ENCODE assay signal across 7 mouse cellular contexts in the genomic region with DNA sequence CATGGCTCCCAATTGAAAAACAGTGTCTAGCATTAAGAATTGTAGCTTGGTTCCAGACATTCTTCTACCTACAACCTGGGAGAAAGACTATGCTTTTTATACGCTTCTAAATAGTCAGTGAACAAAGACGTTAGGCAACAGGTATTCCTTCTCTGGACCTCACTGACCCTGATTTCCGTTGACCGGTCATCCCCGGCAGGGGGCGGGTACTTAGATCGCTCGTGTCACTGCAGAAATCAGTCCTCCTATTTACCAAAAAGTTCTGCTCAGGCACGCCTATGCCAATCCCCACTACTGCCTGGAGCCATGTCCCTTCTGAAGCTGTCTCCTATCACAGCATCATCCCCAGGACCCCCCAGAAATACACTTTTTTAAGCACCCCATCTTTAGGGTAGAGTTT. TPM values are rescaled to one million over a fixed set of nuclear protein-coding genes. Genes with fewer than 3 reads are reported as not detected.
DNase-seq lines count a peak whose midpoint lies in the region; ATAC-seq and TF ChIP-seq lines count a peak whose summit lies in the region.

Gene Pxdc1, minus strand, starts transcription at position 96 of the 400 bp plus-strand sequence.

- intact Hi-C loops in heart, adult 2 months (cut with DNase I) = loop anchor here (2.0 to 5.0 kb wide), 3 partner anchors 54 to 141 kb away; no protein-coding TSS in a partner anchor

- TF ChIP-seq EP300 in heart, adult 2 months (IDR thresholded peaks at IDR 0.05; ENCODE audit: insufficient read depth, low read depth, low read length) = no peak

- in situ Hi-C loops in ES-E14 (cut with MboI; ENCODE audit: low sequenced_read_pairs in 2 of 2, unreplicated experiment in 2 of 2) = loop anchor here in 1 of 2 experiments (5.0 kb wide), 1 partner anchor 214 kb away; no protein-coding TSS in a partner anchor

- 17% methylated on average over 9 of the region's 9 CpGs for WGBS in heart, adult 2 months
- 16% methylated on average over 9 of the region's 9 CpGs for WGBS in kidney, adult 2 months
- WGBS in liver, embryonic 16.5 days (ENCODE audit: insufficient replicate concordance) = 3% methylated on average over 9 of the region's 9 CpGs
- 24% methylated on average over 9 of the region's 9 CpGs for WGBS in olfactory bulb, adult 2 months

- TF ChIP-seq CTCF in brain, embryonic 14.5 days (IDR thresholded peaks at IDR 0.05; ENCODE audit: borderline replicate concordance, extremely low read depth, insufficient read depth, insufficient read length) = peak; percentile 22; the same call in 1 of the 2 replicates
- TF ChIP-seq CTCF in heart, adult 2 months (IDR thresholded peaks at IDR 0.05) = peak; percentile 65
- TF ChIP-seq CTCF in kidney, adult 2 months (conservative IDR thresholded peaks at IDR 0.05; ENCODE audit: insufficient read depth, insufficient read length, low read depth, low read length) = peak; percentile 32; the same call in 1 of the 2 replicates
- TF ChIP-seq CTCF in olfactory bulb, adult 2 months (IDR thresholded peaks at IDR 0.05; ENCODE audit: insufficient read depth, low read depth, low read length) = no peak

- peak; percentile 42 for ATAC-seq in liver, embryonic 16.5 days (ENCODE audit: low read depth)
- no peak for ATAC-seq in granulocyte monocyte progenitor cell, adult 5-6 weeks (replicated peaks; ENCODE audit: poor library complexity, severe bottlenecking)

- H3K27ac ChIP-seq in ES-E14 (ENCODE audit: insufficient read depth, low read depth, low read length, poor library complexity, severe bottlenecking) = no peak within 1 kb of the TSS
- H3K27ac ChIP-seq in heart, adult 2 months = peak within 1 kb of the TSS; percentile 97
- H3K27ac ChIP-seq in kidney, adult 2 months (ENCODE audit: insufficient read depth, low read depth, low read length) = peak within 1 kb of the TSS; percentile 75
- peak within 1 kb of the TSS; percentile 86 for H3K27ac ChIP-seq in liver, embryonic 16.5 days (ENCODE audit: low read length)
- H3K27ac ChIP-seq in olfactory bulb, adult 2 months (ENCODE audit: insufficient read depth, low read depth, low read length) = no peak within 1 kb of the TSS

- no peak for DNase-seq in ES-E14 (ENCODE audit: low read depth, low spot score)
- peak; percentile 22 for DNase-seq in brain, embryonic 14.5 days (ENCODE audit: low read depth)
- DNase-seq in heart, adult 2 months = peak; percentile 59 to 61
- DNase-seq in kidney, adult 2 months = peak; percentile 58

- H3K79me2 ChIP-seq in heart, adult 2 months (replicated peaks; ENCODE audit: control insufficient read depth, insufficient read depth, low read length) = no peaks in the 10 kb centered on the region

- TF ChIP-seq POLR2A in brain, embryonic 14.5 days (IDR thresholded peaks at IDR 0.05; ENCODE audit: borderline replicate concordance, extremely low read depth, insufficient read depth, insufficient read length, poor library complexity, severe bottlenecking) = no peak
- TF ChIP-seq POLR2A in heart, adult 2 months (IDR thresholded peaks at IDR 0.05; ENCODE audit: insufficient read depth, low read depth, low read length) = no peak
- no peak for TF ChIP-seq POLR2A in kidney, adult 2 months (IDR thresholded peaks at IDR 0.05; ENCODE audit: low read depth, low read length)
- TF ChIP-seq POLR2A in olfactory bulb, adult 2 months (IDR thresholded peaks at IDR 0.05; ENCODE audit: insufficient read depth, low read depth, low read length) = no peak

- H3K4me1 ChIP-seq in ES-E14 (ENCODE audit: control insufficient read depth in 2 of 2, insufficient read depth in 2 of 2, low read length in 2 of 2, poor library complexity in 1 of 2) = peaks cover 2 to 5% of the 10 kb centered on the region in 2 experiments; a peak in 1 of 4 replicates
- peaks cover 11% of the 10 kb centered on the region for H3K4me1 ChIP-seq in heart, adult 2 months (ENCODE audit: control insufficient read depth, insufficient read depth, low read length)
- H3K4me1 ChIP-seq in kidney, adult 2 months (ENCODE audit: control insufficient read depth, insufficient read depth, low read length) = no peaks in the 10 kb centered on the region
- H3K4me1 ChIP-seq in liver, embryonic 16.5 days (ENCODE audit: control insufficient read depth, low read depth, low read length) = peaks cover 4% of the 10 kb centered on the region
- peaks cover 18% of the 10 kb centered on the region for H3K4me1 ChIP-seq in olfactory bulb, adult 2 months (ENCODE audit: control insufficient read depth, insufficient read depth, low read length)

- peak within 1 kb of the TSS; percentile 57 for H3K9ac ChIP-seq in ES-E14 (ENCODE audit: insufficient read depth, low read depth, low read length, poor library complexity, severe bottlenecking)
- H3K9ac ChIP-seq in heart, adult 2 months (ENCODE audit: low read depth, low read length) = peak within 1 kb of the TSS; percentile 98
- H3K9ac ChIP-seq in liver, embryonic 16.5 days (ENCODE audit: low read depth, low read length) = peak within 1 kb of the TSS; percentile 64

- H3K27me3 ChIP-seq in heart, adult 2 months (ENCODE audit: control insufficient read depth, insufficient read depth, low read length) = no peaks in the 10 kb centered on the region
- no peaks in the 10 kb centered on the region for H3K27me3 ChIP-seq in kidney, adult 2 months (replicated peaks; ENCODE audit: control insufficient read depth, insufficient read depth, low read length)
- peaks cover 43% of the 10 kb centered on the region for H3K27me3 ChIP-seq in liver, embryonic 16.5 days (ENCODE audit: control insufficient read depth, insufficient read depth, low read depth, low read length)

- H3K4me2 ChIP-seq in liver, embryonic 16.5 days (ENCODE audit: low read depth, low read length) = peak within 1 kb of the TSS; percentile 54

- H3K4me3 ChIP-seq in ES-E14 (ENCODE audit: insufficient read depth in 1 of 2, low read depth in 1 of 2, low read length in 2 of 2, poor library complexity in 1 of 2, severe bottlenecking in 1 of 2) = peak within 1 kb of the TSS; percentile 67 to 70
- H3K4me3 ChIP-seq in heart, adult 2 months = peak within 1 kb of the TSS; percentile 81
- peak within 1 kb of the TSS; percentile 58 for H3K4me3 ChIP-seq in kidney, adult 2 months (ENCODE audit: insufficient read depth, low read depth, low read length)
- H3K4me3 ChIP-seq in liver, embryonic 16.5 days (ENCODE audit: low read depth, low read length) = peak within 1 kb of the TSS; percentile 64
- peak within 1 kb of the TSS; percentile 50 for H3K4me3 ChIP-seq in olfactory bulb, adult 2 months (ENCODE audit: insufficient read depth, low read depth, low read length)

- no peaks in the 10 kb centered on the region for H3K9me3 ChIP-seq in ES-E14 (ENCODE audit: control insufficient read depth, insufficient read depth, low read depth, low read length)
- no peaks in the 10 kb centered on the region for H3K9me3 ChIP-seq in liver, embryonic 16.5 days (replicated peaks; ENCODE audit: control insufficient read depth, low read length)

- no peaks in the 10 kb centered on the region for H3K36me3 ChIP-seq in ES-E14 (ENCODE audit: control insufficient read depth, insufficient read depth, low read length, poor library complexity, severe bottlenecking)
- peaks cover 5% of the 10 kb centered on the region; the same call in 1 of the 2 replicates for H3K36me3 ChIP-seq in heart, adult 2 months (ENCODE audit: control insufficient read depth, insufficient read depth, low read length)
- H3K36me3 ChIP-seq in kidney, adult 2 months (ENCODE audit: control insufficient read depth, insufficient read depth, low read length) = no peaks in the 10 kb centered on the region
- H3K36me3 ChIP-seq in liver, embryonic 16.5 days (ENCODE audit: control insufficient read depth, insufficient read depth) = no peaks in the 10 kb centered on the region

TF ChIP-seq in ES-E14, 5 proteins besides CTCF, POLR2A, EP300 and RAD21:
- TF ChIP-seq MAFK (IDR thresholded peaks at IDR 0.05; ENCODE audit: insufficient read depth, low read depth, low read length) (no peak), ZNF384 (IDR thresholded peaks at IDR 0.05; ENCODE audit: low read depth, low read length) (no peak), CHD2 (IDR thresholded peaks at IDR 0.05; ENCODE audit: low read depth, low read length) (no peak), HCFC1 (IDR thresholded peaks at IDR 0.05; ENCODE audit: borderline replicate concordance, insufficient read depth, low read length) (no peak), ZC3H11A (IDR thresholded peaks at IDR 0.05; ENCODE audit: borderline replicate concordance, low read depth, low read length) (no peak)
TF ChIP-seq in ES-E14: peak in this region for 0.

RNA-seq across cellular contexts. Expression of gene Pxdc1, which starts in this region (rescaled TPM):
- 7.0 and 16.6 TPM in 2 replicates for total RNA-seq in ES-E14 (2012; rRNA removed)
- polyA plus RNA-seq in brain, embryonic 14.5 days (2012; rRNA removed) = 7.9 and 9.9 TPM in 2 replicates
- total RNA-seq in heart, adult 2 months (2021) = 10 to 100 TPM; 12.9 to 15.4 TPM
- 12.8 and 13.9 TPM in 2 replicates for polyA plus RNA-seq in heart, adult 2 months (2012; rRNA removed)
- polyA plus RNA-seq in kidney, adult 2 months (2012; rRNA removed) = 8.3 and 8.9 TPM in 2 replicates
- 13.7 and 18.3 TPM in 2 replicates for polyA plus RNA-seq in liver, embryonic 16.5 days (2015; fragmentation: Nextera tagmentation; extraction: Ambion mirVana)
- polyA plus RNA-seq in olfactory bulb, adult 2 months (2012; ENCODE audit: insufficient read depth, insufficient read length, low replicate concordance, missing spikeins) = not detected in 2 replicates
- not detected in 2 replicates for total RNA-seq in granulocyte monocyte progenitor cell, adult 5-6 weeks (2014; fragmentation: Nextera tagmentation)
- total RNA-seq in granulocyte monocyte progenitor cell, adult 5-6 weeks (2017) = not detected in 2 replicates

Comparison
In these comparisons a context has a peak if more than half of its experiments do, and no peak if none do; other contexts are left out.
1. H3K27ac ChIP-seq: peak in heart, adult 2 months (single experiment), kidney, adult 2 months (single experiment) and liver, embryonic 16.5 days (single experiment); none in ES-E14 (single experiment) and olfactory bulb, adult 2 months (single experiment).
2. Peak in every context shown above with its lines, with median percentiles within 50 percentile points of each other: H3K4me3 ChIP-seq and H3K9ac ChIP-seq.